Mouse (Mus musculus): ENCODE measurements around the gene Dnajc12. TPM values are rescaled to one million over a fixed set of nuclear protein-coding genes. Genes with fewer than 3 reads are reported as not detected.
"Not testable (repeated sequence)": the region's sequence is repeated elsewhere in the genome, so short reads cannot be mapped to it uniquely, and the experiment has no call there.

Gene Dnajc12
- polyA plus RNA-seq, 1 experiment from 2014 or later, result 14.1 TPM

- no peak for ATAC-seq (ENCODE audit: low FRiP score)
- H3K27me3 ChIP-seq, result no peaks in the 10 kb centered on the region
- no peak overlapping the region for H3K9ac ChIP-seq
- no peak overlapping the region for H3K4me2 ChIP-seq (replicated peaks)
- no peak overlapping the region for H3K27ac ChIP-seq
- H3K4me1 ChIP-seq, result no peaks in the 10 kb centered on the region
- H3K9me3 ChIP-seq (replicated peaks), result no peaks in the 10 kb centered on the region
- no peaks in the 10 kb centered on the region for H3K36me3 ChIP-seq
- no peak overlapping the region for H3K4me3 ChIP-seq
- WGBS, result 70% methylated on average over 1 of the region's 1 CpGs
Observed at GRCm38 (mm10) chr10:63360502-63360901, 21.7 kb upstream of the Dnajc12 start.

GRCm38 (mm10) chr10:63365918-63366455 is 16.3 kb upstream of the Dnajc12 start:
- no peak overlapping the region for H3K9ac ChIP-seq
- H3K36me3 ChIP-seq, result no peaks in the 10 kb centered on the region
- H3K4me3 ChIP-seq, result no peak overlapping the region
- H3K4me2 ChIP-seq (replicated peaks), result peak overlapping the region; percentile 29; the same call in 1 of the 2 replicates
- H3K9me3 ChIP-seq (replicated peaks), result no peaks in the 10 kb centered on the region
- H3K27me3 ChIP-seq, result no peaks in the 10 kb centered on the region
- no peak for ATAC-seq (ENCODE audit: low FRiP score)
- H3K27ac ChIP-seq, result no peak overlapping the region
- no peaks in the 10 kb centered on the region for H3K4me1 ChIP-seq
- WGBS, result 66% methylated on average over 7 of the region's 7 CpGs

- Histone ChIP-seq H3K27ac (no peak overlapping the region), H3K9ac (no peak overlapping the region), H3K27me3 (no peaks in the 10 kb centered on the region), H3K36me3 (no peaks in the 10 kb centered on the region), H3K4me1 (no peaks in the 10 kb centered on the region), H3K9me3 (replicated peaks) (no peaks in the 10 kb centered on the region), H3K4me3 (no peak overlapping the region), H3K4me2 (replicated peaks) (no peak overlapping the region)
- WGBS, result 78% methylated on average over 6 of the region's 6 CpGs
- ATAC-seq (ENCODE audit: low FRiP score), result no peak
Observed at GRCm38 (mm10) chr10:63367386-63367785, 14.9 kb upstream of the Dnajc12 start.

GRCm38 (mm10) chr10:63368041-63368440 is 14.2 kb upstream of the Dnajc12 start:
- 86% methylated on average over 3 of the region's 3 CpGs for WGBS
- Histone ChIP-seq H3K4me2 (replicated peaks) (no peak overlapping the region), H3K4me3 (no peak overlapping the region), H3K9ac (no peak overlapping the region), H3K36me3 (no peaks in the 10 kb centered on the region), H3K4me1 (no peaks in the 10 kb centered on the region), H3K27me3 (no peaks in the 10 kb centered on the region), H3K9me3 (replicated peaks) (no peaks in the 10 kb centered on the region), H3K27ac (no peak overlapping the region)
- no peak for ATAC-seq (ENCODE audit: low FRiP score)

- no peak for ATAC-seq (ENCODE audit: low FRiP score)
- 91% methylated on average over 5 of the region's 5 CpGs for WGBS
- no peaks in the 10 kb centered on the region for H3K36me3 ChIP-seq
- peaks cover under 1% of the 10 kb centered on the region; the same call in 1 of the 2 replicates for H3K4me1 ChIP-seq
- H3K27ac ChIP-seq, result no peak overlapping the region
- 0 out of 2 replicates have a peak, but pooled peaks cover 2% of the 10 kb centered on the region for H3K27me3 ChIP-seq
- H3K4me2 ChIP-seq (replicated peaks), result no peak overlapping the region
- H3K9me3 ChIP-seq (replicated peaks), result no peaks in the 10 kb centered on the region
- no peak overlapping the region for H3K4me3 ChIP-seq
- no peak overlapping the region for H3K9ac ChIP-seq
Observed at GRCm38 (mm10) chr10:63376303-63376702, 5.9 kb upstream of the Dnajc12 start.

- no peaks in the 10 kb centered on the region for H3K9me3 ChIP-seq (replicated peaks)
- 25% methylated on average over 9 of the region's 9 CpGs for WGBS
- H3K9ac ChIP-seq, result no peak overlapping the region
- H3K36me3 ChIP-seq, result no peaks in the 10 kb centered on the region
- no peak for ATAC-seq (ENCODE audit: low FRiP score)
- peaks cover 8% of the 10 kb centered on the region; the same call in 1 of the 2 replicates for H3K27me3 ChIP-seq
- H3K4me3 ChIP-seq, result no peak overlapping the region
- peaks cover 7% of the 10 kb centered on the region; the same call in 1 of the 2 replicates for H3K4me1 ChIP-seq
- H3K4me2 ChIP-seq (replicated peaks), result no peak overlapping the region
- H3K27ac ChIP-seq, result no peak overlapping the region
Observed at GRCm38 (mm10) chr10:63377468-63377867, 4.8 kb upstream of the Dnajc12 start.

- Histone ChIP-seq H3K27me3 (peaks cover 8% of the 10 kb centered on the region; the same call in 1 of the 2 replicates), H3K4me3 (no peak overlapping the region), H3K27ac (no peak overlapping the region), H3K9me3 (replicated peaks) (no peaks in the 10 kb centered on the region), H3K4me1 (peaks cover 7% of the 10 kb centered on the region; the same call in 1 of the 2 replicates), H3K4me2 (replicated peaks) (no peak overlapping the region), H3K36me3 (no peaks in the 10 kb centered on the region), H3K9ac (no peak overlapping the region)
- 71% methylated on average over 6 of the region's 6 CpGs for WGBS
- no peak for ATAC-seq (ENCODE audit: low FRiP score)
Observed at GRCm38 (mm10) chr10:63378948-63379680, 3.1 kb upstream of the Dnajc12 start.

- 0 out of 2 replicates have a peak, but pooled peaks have one; percentile 6 for ATAC-seq (ENCODE audit: low FRiP score)
- Histone ChIP-seq H3K4me3 (peak within 1 kb of the TSS; percentile 50), H3K9me3 (replicated peaks) (no peaks in the 10 kb centered on the region), H3K27me3 (peaks cover 8% of the 10 kb centered on the region; the same call in 1 of the 2 replicates), H3K36me3 (no peaks in the 10 kb centered on the region), H3K4me2 (replicated peaks) (peak within 1 kb of the TSS; percentile 83), H3K27ac (no peak within 1 kb of the TSS; the same call in 1 of the 2 replicates), H3K9ac (peak within 1 kb of the TSS; percentile 61), H3K4me1 (peaks cover 7% of the 10 kb centered on the region; the same call in 1 of the 2 replicates)
- 6% methylated on average over 24 of the region's 24 CpGs for WGBS
Observed at GRCm38 (mm10) chr10:63381498-63382280, 554 bp upstream of the Dnajc12 start, which contains the start of gene Sirt1. Gene Sirt1, minus strand, starts transcription at chr10:63381704.

- H3K27ac ChIP-seq; H3K4me1 ChIP-seq; H3K36me3 ChIP-seq; H3K9ac ChIP-seq; ATAC-seq (ENCODE audit: low FRiP score); H3K9me3 ChIP-seq (replicated peaks); H3K27me3 ChIP-seq: not testable (repeated sequence)
- peak overlapping the region; percentile 69 for H3K4me2 ChIP-seq (replicated peaks)
- 28% methylated on average over 5 of the region's 5 CpGs for WGBS
- peak overlapping the region; percentile 58; the same call in 1 of the 2 replicates for H3K4me3 ChIP-seq
Observed at GRCm38 (mm10) chr10:63385897-63386296, 3.7 kb downstream of the Dnajc12 start.

GRCm38 (mm10) chr10:63386444-63386843 is 4.2 kb downstream of the Dnajc12 start:
- peak; percentile 69 for ATAC-seq (ENCODE audit: low FRiP score)
- peaks cover 5% of the 10 kb centered on the region; the same call in 1 of the 2 replicates for H3K27me3 ChIP-seq
- peak overlapping the region; percentile 66 for H3K9ac ChIP-seq
- H3K4me2 ChIP-seq (replicated peaks), result peak overlapping the region; percentile 69
- under 1% methylated on average over 19 of the region's 19 CpGs for WGBS
- peak overlapping the region; percentile 61; the same call in 1 of the 2 replicates for H3K27ac ChIP-seq
- no peaks in the 10 kb centered on the region for H3K36me3 ChIP-seq
- H3K4me1 ChIP-seq, result peaks cover 5% of the 10 kb centered on the region; the same call in 1 of the 2 replicates
- H3K4me3 ChIP-seq, result peak overlapping the region; percentile 58
- H3K9me3 ChIP-seq (replicated peaks), result no peaks in the 10 kb centered on the region

GRCm38 (mm10) chr10:63386991-63387390 is 4.7 kb downstream of the Dnajc12 start:
- ATAC-seq (ENCODE audit: low FRiP score), result no peak
- H3K36me3 ChIP-seq, result no peaks in the 10 kb centered on the region
- H3K27ac ChIP-seq, result no peak overlapping the region
- no peaks in the 10 kb centered on the region for H3K27me3 ChIP-seq
- H3K4me3 ChIP-seq, result peak overlapping the region; percentile 58
- H3K4me1 ChIP-seq, result no peaks in the 10 kb centered on the region
- peak overlapping the region; percentile 69 for H3K4me2 ChIP-seq (replicated peaks)
- H3K9ac ChIP-seq, result peak overlapping the region; percentile 66
- H3K9me3 ChIP-seq (replicated peaks), result no peaks in the 10 kb centered on the region
- 4% methylated on average over 10 of the region's 10 CpGs for WGBS

- Histone ChIP-seq H3K4me2 (replicated peaks) (no peak overlapping the region), H3K27me3 (no peaks in the 10 kb centered on the region), H3K27ac (no peak overlapping the region), H3K36me3 (no peaks in the 10 kb centered on the region), H3K4me1 (no peaks in the 10 kb centered on the region), H3K9ac (no peak overlapping the region), H3K4me3 (no peak overlapping the region), H3K9me3 (replicated peaks) (no peaks in the 10 kb centered on the region)
- ATAC-seq (ENCODE audit: low FRiP score), result no peak
- 50% methylated on average over 4 of the region's 4 CpGs for WGBS
Observed at GRCm38 (mm10) chr10:63388948-63389347, 6.7 kb downstream of the Dnajc12 start.

Data from hindbrain, embryonic 12.5 days (tissue).